Mouse (Mus musculus): ENCODE measurements around the gene 1700016K19Rik. TPM values are rescaled to one million over a fixed set of nuclear protein-coding genes. Genes with fewer than 3 reads are reported as not detected.

1700016K19Rik gene
- polyA plus RNA-seq, 2 experiments: 0.76 to 0.87 TPM

- DNase-seq (ENCODE audit: low spot score) (no peak), ATAC-seq (ENCODE audit: low FRiP score, low read depth) (no peak)
- Histone ChIP-seq H3K4me1 (ENCODE audit: control insufficient read depth, insufficient read depth, low read length) (0 out of 2 replicates have a peak, but pooled peaks cover 3% of the 10 kb centered on the region), H3K4me3 (replicated peaks; ENCODE audit: low read length) (no peak overlapping the region), H3K27me3 (ENCODE audit: control insufficient read depth, insufficient read depth, low read length) (no peaks in the 10 kb centered on the region), H3K9me3 (ENCODE audit: control insufficient read depth, low read length) (no peaks in the 10 kb centered on the region), H3K27ac (replicated peaks; ENCODE audit: low read depth, low read length) (no peak overlapping the region), H3K36me3 (ENCODE audit: control insufficient read depth, insufficient read depth, low read length) (no peaks in the 10 kb centered on the region), H3K4me2 (replicated peaks; ENCODE audit: low read depth, low read length, severe bottlenecking) (no peak overlapping the region), H3K9ac (ENCODE audit: low read depth, low read length, severe bottlenecking) (no peak overlapping the region)
- WGBS: 89% methylated on average over 1 of the region's 1 CpGs
- TF ChIP-seq POLR2A (IDR thresholded peaks at IDR 0.05; ENCODE audit: borderline replicate concordance, extremely low read depth, insufficient read depth, insufficient read length): no peak
Observed at GRCm38 (mm10) chr11:75973988-75974387, 25.7 kb upstream of the 1700016K19Rik start.

DNA sequence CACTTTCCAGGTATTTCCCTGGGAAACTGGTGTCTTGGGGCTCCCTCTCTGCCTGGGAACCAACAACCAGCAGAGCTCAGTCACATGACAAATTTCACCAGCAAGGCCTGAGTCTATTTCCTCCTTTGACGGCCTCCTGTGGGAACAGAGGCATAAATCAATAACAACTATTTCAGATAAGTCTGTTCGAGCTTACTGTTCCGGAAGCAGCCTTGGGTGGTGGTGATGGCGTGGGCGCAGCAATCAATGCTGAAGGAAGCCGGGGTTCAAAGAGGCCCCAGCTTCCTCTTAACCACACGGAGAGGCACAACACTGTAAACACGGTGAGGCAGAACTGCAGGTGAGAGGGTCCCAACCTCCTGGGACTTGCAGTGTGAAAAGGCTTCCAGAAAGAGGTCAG is 23.0 kb upstream of the 1700016K19Rik start:
- H3K36me3 ChIP-seq (ENCODE audit: control insufficient read depth, insufficient read depth, low read length): no peaks in the 10 kb centered on the region
- H3K4me2 ChIP-seq (replicated peaks; ENCODE audit: low read depth, low read length, severe bottlenecking): no peak overlapping the region
- 0 out of 2 replicates have a peak, but pooled peaks cover 3% of the 10 kb centered on the region for H3K4me1 ChIP-seq (ENCODE audit: control insufficient read depth, insufficient read depth, low read length)
- H3K9me3 ChIP-seq (ENCODE audit: control insufficient read depth, low read length): no peaks in the 10 kb centered on the region
- no peak for ATAC-seq (ENCODE audit: low FRiP score, low read depth)
- DNase-seq (ENCODE audit: low spot score): no peak
- H3K27me3 ChIP-seq (ENCODE audit: control insufficient read depth, insufficient read depth, low read length): no peaks in the 10 kb centered on the region
- H3K4me3 ChIP-seq (replicated peaks; ENCODE audit: low read length): no peak overlapping the region
- 48% methylated on average over 8 of the region's 8 CpGs for WGBS
- H3K27ac ChIP-seq (replicated peaks; ENCODE audit: low read depth, low read length): no peak overlapping the region
- no peak overlapping the region for H3K9ac ChIP-seq (ENCODE audit: low read depth, low read length, severe bottlenecking)
- TF ChIP-seq POLR2A (IDR thresholded peaks at IDR 0.05; ENCODE audit: borderline replicate concordance, extremely low read depth, insufficient read depth, insufficient read length): no peak

GRCm38 (mm10) chr11:75978051-75978450 is 21.7 kb upstream of the 1700016K19Rik start:
- no peaks in the 10 kb centered on the region for H3K9me3 ChIP-seq (ENCODE audit: control insufficient read depth, low read length)
- WGBS: 62% methylated on average over 6 of the region's 6 CpGs
- ATAC-seq (ENCODE audit: low FRiP score, low read depth): no peak
- no peak overlapping the region for H3K4me2 ChIP-seq (replicated peaks; ENCODE audit: low read depth, low read length, severe bottlenecking)
- no peak for DNase-seq (ENCODE audit: low spot score)
- 0 out of 2 replicates have a peak, but pooled peaks cover 1% of the 10 kb centered on the region for H3K4me1 ChIP-seq (ENCODE audit: control insufficient read depth, insufficient read depth, low read length)
- no peaks in the 10 kb centered on the region for H3K36me3 ChIP-seq (ENCODE audit: control insufficient read depth, insufficient read depth, low read length)
- no peak overlapping the region for H3K9ac ChIP-seq (ENCODE audit: low read depth, low read length, severe bottlenecking)
- H3K27ac ChIP-seq (replicated peaks; ENCODE audit: low read depth, low read length): no peak overlapping the region
- H3K4me3 ChIP-seq (replicated peaks; ENCODE audit: low read length): no peak overlapping the region
- no peak for TF ChIP-seq POLR2A (IDR thresholded peaks at IDR 0.05; ENCODE audit: borderline replicate concordance, extremely low read depth, insufficient read depth, insufficient read length)
- no peaks in the 10 kb centered on the region for H3K27me3 ChIP-seq (ENCODE audit: control insufficient read depth, insufficient read depth, low read length)

DNA sequence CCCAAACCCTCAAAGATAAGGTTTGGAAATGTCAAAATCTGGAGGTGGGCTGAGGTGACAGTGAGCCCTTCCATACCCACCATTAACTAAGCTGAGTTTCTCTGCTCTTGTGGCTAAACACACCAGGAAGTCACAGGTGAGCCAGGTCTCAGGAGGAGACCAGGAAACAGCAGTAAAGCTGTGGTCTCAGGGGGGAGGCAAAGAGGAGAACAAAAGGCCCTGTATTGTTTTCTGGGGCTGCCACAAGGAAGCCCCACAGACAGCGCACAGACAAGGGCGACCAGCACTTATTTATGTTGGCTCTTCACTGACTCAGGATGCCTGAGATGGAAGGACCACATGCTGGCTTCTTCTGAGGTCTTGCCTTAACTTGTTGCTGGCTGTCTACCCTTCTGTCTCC is 19.3 kb upstream of the 1700016K19Rik start:
- no peaks in the 10 kb centered on the region for H3K36me3 ChIP-seq (ENCODE audit: control insufficient read depth, insufficient read depth, low read length)
- DNase-seq (ENCODE audit: low spot score) (no peak), ATAC-seq (ENCODE audit: low FRiP score, low read depth) (no peak)
- H3K27ac ChIP-seq (replicated peaks; ENCODE audit: low read depth, low read length): no peak overlapping the region
- H3K4me3 ChIP-seq (replicated peaks; ENCODE audit: low read length): no peak overlapping the region
- no peak for TF ChIP-seq POLR2A (IDR thresholded peaks at IDR 0.05; ENCODE audit: borderline replicate concordance, extremely low read depth, insufficient read depth, insufficient read length)
- no peak overlapping the region for H3K9ac ChIP-seq (ENCODE audit: low read depth, low read length, severe bottlenecking)
- no peaks in the 10 kb centered on the region for H3K4me1 ChIP-seq (ENCODE audit: control insufficient read depth, insufficient read depth, low read length)
- no peaks in the 10 kb centered on the region for H3K9me3 ChIP-seq (ENCODE audit: control insufficient read depth, low read length)
- WGBS: 47% methylated on average over 2 of the region's 2 CpGs
- no peak overlapping the region for H3K4me2 ChIP-seq (replicated peaks; ENCODE audit: low read depth, low read length, severe bottlenecking)
- H3K27me3 ChIP-seq (ENCODE audit: control insufficient read depth, insufficient read depth, low read length): no peaks in the 10 kb centered on the region

DNA sequence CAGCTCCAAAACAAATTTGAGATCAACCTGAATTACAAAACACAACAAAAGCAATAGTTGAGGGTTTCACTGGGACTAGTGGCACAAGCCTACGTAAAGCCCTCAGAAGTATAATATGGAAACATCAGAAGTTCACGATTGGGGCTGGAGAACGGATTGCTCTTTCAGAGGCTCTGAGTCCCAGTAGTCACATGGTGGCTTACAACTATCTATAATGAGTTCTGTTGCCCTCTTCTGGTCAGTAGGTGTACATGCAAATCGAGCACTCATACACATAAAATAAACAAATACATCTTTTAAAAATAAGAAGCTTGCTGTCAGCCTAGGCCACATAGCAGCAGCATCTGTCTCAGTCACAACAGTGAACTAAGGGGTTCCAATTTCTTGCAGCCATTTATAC is 16.5 kb upstream of the 1700016K19Rik start:
- Histone ChIP-seq H3K4me1 (ENCODE audit: control insufficient read depth, insufficient read depth, low read length) (no peaks in the 10 kb centered on the region), H3K36me3 (ENCODE audit: control insufficient read depth, insufficient read depth, low read length) (no peaks in the 10 kb centered on the region), H3K4me3 (replicated peaks; ENCODE audit: low read length) (no peak overlapping the region), H3K9ac (ENCODE audit: low read depth, low read length, severe bottlenecking) (no peak overlapping the region), H3K27ac (replicated peaks; ENCODE audit: low read depth, low read length) (no peak overlapping the region), H3K4me2 (replicated peaks; ENCODE audit: low read depth, low read length, severe bottlenecking) (no peak overlapping the region), H3K27me3 (ENCODE audit: control insufficient read depth, insufficient read depth, low read length) (no peaks in the 10 kb centered on the region), H3K9me3 (ENCODE audit: control insufficient read depth, low read length) (no peaks in the 10 kb centered on the region)
- WGBS: 78% methylated on average over 4 of the region's 4 CpGs
- DNase-seq (ENCODE audit: low spot score) (no peak), ATAC-seq (ENCODE audit: low FRiP score, low read depth) (no peak)
- TF ChIP-seq POLR2A (IDR thresholded peaks at IDR 0.05; ENCODE audit: borderline replicate concordance, extremely low read depth, insufficient read depth, insufficient read length): no peak

DNA sequence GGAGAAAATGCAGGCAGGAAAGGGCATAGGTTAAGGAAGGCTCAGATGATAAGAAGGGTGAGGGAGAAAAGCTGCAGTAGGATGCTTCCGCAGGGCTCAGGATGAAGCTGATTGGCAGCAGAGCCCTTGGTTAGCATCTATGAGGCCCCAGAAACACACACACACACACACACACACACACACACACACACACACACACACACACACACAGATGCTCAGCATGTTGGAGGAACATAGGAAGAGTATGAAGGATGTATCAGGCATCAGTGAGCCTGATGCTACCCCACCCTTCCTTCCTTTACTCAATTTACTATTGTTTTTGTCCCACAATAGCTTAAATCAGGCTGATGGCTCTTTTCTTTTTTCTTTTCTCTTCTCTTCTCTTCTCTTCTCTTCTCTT is 15.1 kb upstream of the 1700016K19Rik start:
- no peaks in the 10 kb centered on the region for H3K36me3 ChIP-seq (ENCODE audit: control insufficient read depth, insufficient read depth, low read length)
- no peaks in the 10 kb centered on the region for H3K9me3 ChIP-seq (ENCODE audit: control insufficient read depth, low read length)
- H3K4me2 ChIP-seq (replicated peaks; ENCODE audit: low read depth, low read length, severe bottlenecking): no peak overlapping the region
- 86% methylated on average over 1 of the region's 1 CpGs for WGBS
- no peak for DNase-seq (ENCODE audit: low spot score)
- TF ChIP-seq POLR2A (IDR thresholded peaks at IDR 0.05; ENCODE audit: borderline replicate concordance, extremely low read depth, insufficient read depth, insufficient read length): no peak
- H3K27ac ChIP-seq (replicated peaks; ENCODE audit: low read depth, low read length): no peak overlapping the region
- no peaks in the 10 kb centered on the region for H3K27me3 ChIP-seq (ENCODE audit: control insufficient read depth, insufficient read depth, low read length)
- H3K4me1 ChIP-seq (ENCODE audit: control insufficient read depth, insufficient read depth, low read length): no peaks in the 10 kb centered on the region
- H3K9ac ChIP-seq (ENCODE audit: low read depth, low read length, severe bottlenecking): no peak overlapping the region
- H3K4me3 ChIP-seq (replicated peaks; ENCODE audit: low read length): no peak overlapping the region
- ATAC-seq (ENCODE audit: low FRiP score, low read depth): no peak

Measured in limb, embryonic 14.5 days (tissue).